26 mouse cellular contexts compared by ENCODE assay signal in the genomic region with DNA sequence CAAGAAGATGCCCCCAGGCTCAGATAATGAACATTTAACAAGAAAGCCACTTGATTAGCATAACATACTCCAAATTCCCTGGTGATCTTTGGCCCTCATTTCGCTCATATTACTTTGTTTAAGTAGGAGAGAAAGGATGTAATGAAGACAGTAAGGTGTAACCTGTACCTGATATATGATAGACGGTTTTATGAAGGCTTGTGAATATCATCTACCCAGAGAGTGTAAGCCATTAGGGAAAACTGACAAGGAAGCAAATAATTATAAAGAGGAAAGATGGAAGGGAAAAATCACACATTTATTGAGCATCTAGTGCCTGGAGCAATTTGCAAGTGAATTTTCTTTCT.
DNase-seq lines count a peak whose midpoint lies in the region; ATAC-seq lines count a peak whose summit lies in the region.
"Had no signal": no experiment of that assay in that cellular context is flagged by ENCODE, and none has a peak within 500 bp of the region (broad histone marks: within the 10 kb centered on the region; RNA-seq: fewer than 3 reads in every experiment).

No protein-coding gene starts in this region.

- no peaks in the 10 kb centered on the region for H3K9me3 ChIP-seq in forebrain, embryonic 15.5 days
- no peaks in the 10 kb centered on the region for H3K9me3 ChIP-seq in forebrain, embryonic 11.5 days (ENCODE audit: control insufficient read depth, low read length)
- H3K9me3 ChIP-seq in hindbrain, embryonic 12.5 days (replicated peaks) = no peaks in the 10 kb centered on the region
- H3K9me3 ChIP-seq in hindbrain, embryonic 16.5 days (ENCODE audit: control insufficient read depth, low read length) = no peaks in the 10 kb centered on the region
- H3K9me3 ChIP-seq in hindbrain, embryonic 14.5 days (ENCODE audit: control insufficient read depth, low read length) = no peaks in the 10 kb centered on the region
- no peaks in the 10 kb centered on the region for H3K9me3 ChIP-seq in hindbrain, embryonic 11.5 days (ENCODE audit: control insufficient read depth, low read length)
- H3K9me3 ChIP-seq in midbrain, embryonic 15.5 days = no peaks in the 10 kb centered on the region
- H3K9me3 ChIP-seq in midbrain, embryonic 14.5 days (ENCODE audit: control insufficient read depth, low read length) = no peaks in the 10 kb centered on the region
- H3K9me3 ChIP-seq: embryonic facial prominence, embryonic 10.5 days; embryonic facial prominence, embryonic 12.5 days; forebrain, embryonic 13.5 days had no signal

- H3K9ac ChIP-seq in forebrain, embryonic 15.5 days (replicated peaks) = no peak overlapping the region
- no peak overlapping the region for H3K9ac ChIP-seq in forebrain, embryonic 11.5 days (ENCODE audit: low read length)
- H3K9ac ChIP-seq in hindbrain, embryonic 12.5 days = no peak overlapping the region
- no peak overlapping the region for H3K9ac ChIP-seq in hindbrain, embryonic 16.5 days (ENCODE audit: low read depth, low read length)
- H3K9ac ChIP-seq in hindbrain, embryonic 14.5 days = no peak overlapping the region
- no peak overlapping the region for H3K9ac ChIP-seq in hindbrain, embryonic 11.5 days (ENCODE audit: low read depth, low read length)
- H3K9ac ChIP-seq in midbrain, embryonic 15.5 days = no peak overlapping the region
- H3K9ac ChIP-seq in midbrain, embryonic 14.5 days (replicated peaks; ENCODE audit: low read length) = no peak overlapping the region
- H3K9ac ChIP-seq: embryonic facial prominence, embryonic 12.5 days; forebrain, embryonic 13.5 days; forebrain, postnatal 0 days had no signal

- 0 out of 2 replicates have a peak, but pooled peaks cover 3% of the 10 kb centered on the region for H3K4me1 ChIP-seq in forebrain, embryonic 15.5 days
- H3K4me1 ChIP-seq in forebrain, embryonic 11.5 days (replicated peaks; ENCODE audit: control insufficient read depth, insufficient read depth, low read length) = no peaks in the 10 kb centered on the region
- no peaks in the 10 kb centered on the region for H3K4me1 ChIP-seq in hindbrain, embryonic 12.5 days
- no peaks in the 10 kb centered on the region for H3K4me1 ChIP-seq in hindbrain, embryonic 16.5 days (ENCODE audit: control insufficient read depth, insufficient read depth, low read depth, low read length)
- no peaks in the 10 kb centered on the region; the same call in 1 of the 2 replicates for H3K4me1 ChIP-seq in hindbrain, embryonic 14.5 days (replicated peaks; ENCODE audit: control insufficient read depth, insufficient read depth, low read length)
- no peaks in the 10 kb centered on the region for H3K4me1 ChIP-seq in hindbrain, embryonic 11.5 days (replicated peaks; ENCODE audit: control insufficient read depth, insufficient read depth, low read length)
- H3K4me1 ChIP-seq in midbrain, embryonic 15.5 days = peaks cover 4% of the 10 kb centered on the region; the same call in 1 of the 2 replicates
- no peaks in the 10 kb centered on the region for H3K4me1 ChIP-seq in midbrain, embryonic 14.5 days (ENCODE audit: control insufficient read depth, insufficient read depth, low read length)
- H3K4me1 ChIP-seq: embryonic facial prominence, embryonic 10.5 days; embryonic facial prominence, embryonic 12.5 days; forebrain, embryonic 13.5 days had no signal

- WGBS in forebrain, embryonic 15.5 days = 67% methylated on average over 2 of the region's 2 CpGs
- WGBS in forebrain, embryonic 11.5 days = 78% methylated on average over 2 of the region's 2 CpGs
- WGBS in hindbrain, embryonic 12.5 days = 77% methylated on average over 2 of the region's 2 CpGs
- 53% methylated on average over 2 of the region's 2 CpGs for WGBS in hindbrain, embryonic 16.5 days
- WGBS in hindbrain, embryonic 14.5 days = 49% methylated on average over 2 of the region's 2 CpGs
- WGBS in hindbrain, embryonic 11.5 days = 77% methylated on average over 2 of the region's 2 CpGs
- WGBS in midbrain, embryonic 15.5 days = 57% methylated on average over 2 of the region's 2 CpGs
- WGBS in midbrain, embryonic 14.5 days = 50% methylated on average over 2 of the region's 2 CpGs

- no peak overlapping the region for H3K4me2 ChIP-seq in forebrain, embryonic 15.5 days (replicated peaks)
- H3K4me2 ChIP-seq in forebrain, embryonic 11.5 days (ENCODE audit: low read depth, low read length, severe bottlenecking) = no peak overlapping the region
- no peak overlapping the region for H3K4me2 ChIP-seq in hindbrain, embryonic 12.5 days (replicated peaks)
- no peak overlapping the region for H3K4me2 ChIP-seq in hindbrain, embryonic 16.5 days (ENCODE audit: low read length)
- H3K4me2 ChIP-seq in hindbrain, embryonic 14.5 days (replicated peaks) = no peak overlapping the region
- no peak overlapping the region for H3K4me2 ChIP-seq in hindbrain, embryonic 11.5 days (replicated peaks; ENCODE audit: low read depth, low read length)
- no peak overlapping the region for H3K4me2 ChIP-seq in midbrain, embryonic 15.5 days
- H3K4me2 ChIP-seq in midbrain, embryonic 14.5 days (ENCODE audit: low read length) = no peak overlapping the region
- H3K4me2 ChIP-seq: embryonic facial prominence, embryonic 12.5 days; forebrain, embryonic 13.5 days had no signal

- no peaks in the 10 kb centered on the region for H3K27me3 ChIP-seq in forebrain, embryonic 15.5 days
- no peaks in the 10 kb centered on the region for H3K27me3 ChIP-seq in forebrain, embryonic 11.5 days (ENCODE audit: control insufficient read depth, insufficient read depth, low read length)
- no peaks in the 10 kb centered on the region for H3K27me3 ChIP-seq in hindbrain, embryonic 12.5 days
- no peaks in the 10 kb centered on the region for H3K27me3 ChIP-seq in hindbrain, embryonic 16.5 days (replicated peaks; ENCODE audit: control insufficient read depth, insufficient read depth, low read length)
- H3K27me3 ChIP-seq in hindbrain, embryonic 14.5 days (ENCODE audit: control insufficient read depth, insufficient read depth, low read length) = no peaks in the 10 kb centered on the region
- no peaks in the 10 kb centered on the region for H3K27me3 ChIP-seq in hindbrain, embryonic 11.5 days (ENCODE audit: control insufficient read depth, insufficient read depth, low read length)
- no peaks in the 10 kb centered on the region for H3K27me3 ChIP-seq in midbrain, embryonic 15.5 days (replicated peaks)
- no peaks in the 10 kb centered on the region for H3K27me3 ChIP-seq in midbrain, embryonic 14.5 days (ENCODE audit: control insufficient read depth, insufficient read depth, low read length)
- H3K27me3 ChIP-seq: CH12.LX; embryonic facial prominence, embryonic 12.5 days; forebrain, embryonic 13.5 days; Patski had no signal

- peak; percentile 43; the same call in 1 of the 2 replicates for ATAC-seq in forebrain, embryonic 15.5 days (replicated peaks)
- no peak for ATAC-seq in forebrain, embryonic 11.5 days (replicated peaks; ENCODE audit: low FRiP score)
- ATAC-seq in hindbrain, embryonic 12.5 days (ENCODE audit: low FRiP score) = peak; percentile 47; the same call in 1 of the 2 replicates
- ATAC-seq in hindbrain, embryonic 16.5 days = no peak
- ATAC-seq in hindbrain, embryonic 14.5 days (ENCODE audit: low FRiP score) = peak; percentile 31; the same call in 1 of the 2 replicates
- no peak for ATAC-seq in hindbrain, embryonic 11.5 days (ENCODE audit: low FRiP score)
- peak; percentile 58 for ATAC-seq in midbrain, embryonic 15.5 days (replicated peaks)
- no peak for ATAC-seq in midbrain, embryonic 14.5 days (ENCODE audit: low FRiP score, low TSS enrichment)
- ATAC-seq: activated CD4-positive, CD25-positive, alpha-beta regulatory T cell, adult 4 months; CD4-positive, CD25-positive, alpha-beta regulatory T cell, adult 4 months; Patski had no signal

- no peak overlapping the region for H3K4me3 ChIP-seq in forebrain, embryonic 15.5 days
- H3K4me3 ChIP-seq in forebrain, embryonic 11.5 days (ENCODE audit: low read depth, low read length) = no peak overlapping the region
- no peak overlapping the region for H3K4me3 ChIP-seq in hindbrain, embryonic 12.5 days
- no peak overlapping the region for H3K4me3 ChIP-seq in hindbrain, embryonic 16.5 days (ENCODE audit: low read length)
- H3K4me3 ChIP-seq in hindbrain, embryonic 14.5 days (replicated peaks; ENCODE audit: low read length) = no peak overlapping the region
- no peak overlapping the region for H3K4me3 ChIP-seq in hindbrain, embryonic 11.5 days (ENCODE audit: low read depth, low read length)
- H3K4me3 ChIP-seq in midbrain, embryonic 15.5 days = no peak overlapping the region
- H3K4me3 ChIP-seq in midbrain, embryonic 14.5 days (replicated peaks; ENCODE audit: low read depth, low read length) = no peak overlapping the region
- H3K4me3 ChIP-seq: embryonic facial prominence, embryonic 10.5 days; embryonic facial prominence, embryonic 12.5 days; forebrain, embryonic 13.5 days had no signal

- H3K36me3 ChIP-seq in forebrain, embryonic 15.5 days = no peaks in the 10 kb centered on the region
- no peaks in the 10 kb centered on the region for H3K36me3 ChIP-seq in forebrain, embryonic 11.5 days (ENCODE audit: control insufficient read depth, insufficient read depth, low read length)
- no peaks in the 10 kb centered on the region for H3K36me3 ChIP-seq in hindbrain, embryonic 12.5 days
- H3K36me3 ChIP-seq in hindbrain, embryonic 16.5 days (ENCODE audit: control insufficient read depth, insufficient read depth, low read length) = no peaks in the 10 kb centered on the region
- H3K36me3 ChIP-seq in hindbrain, embryonic 14.5 days (replicated peaks; ENCODE audit: control insufficient read depth, insufficient read depth) = no peaks in the 10 kb centered on the region
- H3K36me3 ChIP-seq in hindbrain, embryonic 11.5 days (ENCODE audit: control insufficient read depth, insufficient read depth, low read length) = no peaks in the 10 kb centered on the region
- H3K36me3 ChIP-seq in midbrain, embryonic 15.5 days (replicated peaks) = no peaks in the 10 kb centered on the region
- no peaks in the 10 kb centered on the region for H3K36me3 ChIP-seq in midbrain, embryonic 14.5 days (ENCODE audit: control insufficient read depth, insufficient read depth, low read length)
- H3K36me3 ChIP-seq: embryonic facial prominence, embryonic 10.5 days; embryonic facial prominence, embryonic 12.5 days; G1E had no signal

- 0 out of 2 replicates have a peak overlapping the region, but pooled peaks have one; percentile 48 for H3K27ac ChIP-seq in forebrain, embryonic 15.5 days (replicated peaks)
- H3K27ac ChIP-seq in forebrain, embryonic 11.5 days (ENCODE audit: low read depth, low read length) = no peak overlapping the region
- no peak overlapping the region for H3K27ac ChIP-seq in hindbrain, embryonic 12.5 days
- no peak overlapping the region for H3K27ac ChIP-seq in hindbrain, embryonic 16.5 days (ENCODE audit: low read depth, low read length)
- no peak overlapping the region for H3K27ac ChIP-seq in hindbrain, embryonic 14.5 days
- no peak overlapping the region for H3K27ac ChIP-seq in hindbrain, embryonic 11.5 days (ENCODE audit: low read depth, low read length)
- H3K27ac ChIP-seq in midbrain, embryonic 15.5 days = no peak overlapping the region
- no peak overlapping the region for H3K27ac ChIP-seq in midbrain, embryonic 14.5 days (replicated peaks; ENCODE audit: low read depth, low read length)
- H3K27ac ChIP-seq: embryonic facial prominence, embryonic 10.5 days; embryonic facial prominence, embryonic 12.5 days; forebrain, embryonic 13.5 days had no signal

- no peak for DNase-seq in forebrain, embryonic 11.5 days (ENCODE audit: low spot score)
- no peak for DNase-seq in hindbrain, embryonic 14.5 days (ENCODE audit: low spot score)
- no peak for DNase-seq in hindbrain, embryonic 11.5 days (ENCODE audit: low spot score)
- no peak for DNase-seq in midbrain, embryonic 14.5 days
- DNase-seq: adrenal gland, adult 8-10 months; adrenal gland, postnatal 14 days; adrenal gland, postnatal 36 days; B cell, adult 2 months; cerebellum, adult 11-12 months; cerebellum, adult 2 months; cerebellum, adult 9-10 months; cerebellum, postnatal 10 days; cerebellum, postnatal 25 days had no signal

Comparison
In these comparisons a context has a peak if more than half of its experiments do, and no peak if none do; other contexts are left out.
1. ATAC-seq: peak in forebrain, embryonic 15.5 days (single experiment), hindbrain, embryonic 12.5 days (single experiment), hindbrain, embryonic 14.5 days (single experiment) and midbrain, embryonic 15.5 days (single experiment); none in forebrain, embryonic 11.5 days (single experiment), hindbrain, embryonic 16.5 days (single experiment), hindbrain, embryonic 11.5 days (single experiment) and midbrain, embryonic 14.5 days (single experiment).